Comparison of ENCODE assay signal across 12 mouse cellular contexts in the genomic region with DNA sequence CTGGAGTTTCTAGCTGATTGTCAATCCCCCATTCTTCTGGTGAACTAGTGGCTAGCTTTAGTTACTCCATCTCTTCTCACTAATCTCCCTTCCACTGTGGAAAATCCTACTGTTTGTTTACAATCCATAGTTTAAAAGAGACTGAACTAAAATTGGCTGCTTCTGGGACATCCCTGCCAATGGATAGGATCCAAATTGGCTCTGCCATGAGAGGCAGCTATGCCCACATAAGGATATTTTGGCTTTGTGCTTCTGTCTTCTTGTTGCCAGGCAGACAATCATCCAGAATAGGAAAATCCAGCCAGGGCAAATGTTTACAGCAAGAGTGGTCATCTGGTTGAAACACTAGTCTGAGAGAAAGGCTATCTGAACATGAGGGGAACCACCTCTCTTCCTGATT.
A peak's percentile ranks its signal among the peaks of the same experiment; 100 is the strongest.
DNase-seq lines count a peak whose midpoint lies in the region; ATAC-seq and TF ChIP-seq lines count a peak whose summit lies in the region.
"Had no signal": no experiment of that assay in that cellular context is flagged by ENCODE, and none has a peak within 500 bp of the region (broad histone marks: within the 10 kb centered on the region; RNA-seq: fewer than 3 reads in every experiment).

No protein-coding gene starts in this region.

- H3K4me3 ChIP-seq in lung, embryonic 15.5 days, result no peak overlapping the region
- no peak overlapping the region for H3K4me3 ChIP-seq in lung, adult 2 months (replicated peaks; ENCODE audit: extremely low read depth, low read depth, low read length)
- H3K4me3 ChIP-seq: layer of hippocampus, adult 2 months had no signal

- H3K9ac ChIP-seq in lung, embryonic 15.5 days, result no peak overlapping the region

- TF ChIP-seq CTCF in lung, adult 2 months (IDR thresholded peaks at IDR 0.05; ENCODE audit: insufficient read depth, low read length), result no peak

- 0 out of 2 replicates have a peak, but pooled peaks have one; percentile 31 for ATAC-seq in cerebellum, adult (ENCODE audit: insufficient number of reproducible peaks, low FRiP score, low TSS enrichment)
- peak; percentile 42; the same call in 1 of the 2 replicates for ATAC-seq in lung, embryonic 15.5 days (ENCODE audit: borderline replicate concordance, extremely low read depth, low FRiP score, low TSS enrichment)

- no peak for TF ChIP-seq POLR2A in lung, adult 2 months (IDR thresholded peaks at IDR 0.05; ENCODE audit: borderline replicate concordance, extremely low read depth, low read depth, low read length)

- intact Hi-C loops in left cerebral cortex, postnatal 14 days (cut with DNase I), result no loop called here

- H3K4me1 ChIP-seq in lung, embryonic 15.5 days, result no peaks in the 10 kb centered on the region
- H3K4me1 ChIP-seq in lung, adult 2 months (ENCODE audit: control insufficient read depth, insufficient read depth, low read length), result no peaks in the 10 kb centered on the region

- H3K36me3 ChIP-seq in lung, embryonic 15.5 days, result no peaks in the 10 kb centered on the region

- no peak for DNase-seq in cerebellum, adult 9-11 months
- DNase-seq in heart, adult 18-20 months, result peak; percentile 10 to 22
- no peak for DNase-seq in heart, adult 8-10 months (ENCODE audit: low spot score)
- no peak for DNase-seq in lung, adult 2 months
- peak; percentile 6 to 25 for DNase-seq in left cerebral cortex, postnatal 14 days (ENCODE audit: low spot score in 2 of 2)
- DNase-seq in urinary bladder, adult 2 months (ENCODE audit: low spot score), result no peak
- DNase-seq: adrenal gland, postnatal 14 days; gastrocnemius, postnatal 25 days; kidney, adult 18-20 months had no signal

- H3K4me2 ChIP-seq in lung, embryonic 15.5 days, result no peak overlapping the region

- no peaks in the 10 kb centered on the region for H3K27me3 ChIP-seq in lung, embryonic 15.5 days

- H3K27ac ChIP-seq in lung, embryonic 15.5 days, result no peak overlapping the region
- H3K27ac ChIP-seq: layer of hippocampus, adult 2 months had no signal

- H3K9me3 ChIP-seq in lung, embryonic 15.5 days, result no peaks in the 10 kb centered on the region

Comparison
In these comparisons a context has a peak if more than half of its experiments do, and no peak if none do; other contexts are left out.
1. DNase-seq: peak in heart, adult 18-20 months (2 of 2) and left cerebral cortex, postnatal 14 days (2 of 2); none in cerebellum, adult 9-11 months (single experiment), heart, adult 8-10 months (single experiment), lung, adult 2 months (single experiment) and urinary bladder, adult 2 months (single experiment).